Mouse (Mus musculus) lung, embryonic 14.5 days (tissue): ENCODE data around the gene Akt1s1. TPM values are rescaled to one million over a fixed set of nuclear protein-coding genes. Genes with fewer than 3 reads are reported as not detected.

ENCODE experiments used
- ATAC-seq: fragments of 200-750 bp; cut with Nextera tagmentation; 2 replicates; pipeline ENCODE4 v1.8.0; 2017; ENCODE audit warnings: mild to moderate bottlenecking, moderate TSS enrichment, moderate library complexity; ENCODE audit not compliant: insufficient read depth
- DNase-seq: peaks from one replicate; pipeline ENCODE4 v3.0.0-alpha.2; 2015
- H3K27ac ChIP-seq: fragments of 300-500 bp; sonication (generic); 2 replicates; pipeline ENCODE4 v1.5.1; 2014; ENCODE audit warnings: low read depth, mild to moderate bottlenecking, moderate library complexity
- H3K27me3 ChIP-seq: fragments of 300-500 bp; sonication (generic); 2 replicates; pipeline ENCODE4 v1.6.1; 2014; ENCODE audit warnings: low read length, control low read depth; ENCODE audit not compliant: insufficient read depth
- H3K36me3 ChIP-seq: fragments of 300-500 bp; sonication (generic); 2 replicates; pipeline ENCODE4 v1.6.1; 2014; ENCODE audit warnings: control low read depth; ENCODE audit not compliant: insufficient read depth
- H3K4me1 ChIP-seq: fragments of 300-500 bp; sonication (generic); 2 replicates; pipeline ENCODE4 v1.6.1; 2014; ENCODE audit warnings: antibody characterized with exemption, control low read depth; ENCODE audit not compliant: insufficient read depth
- H3K4me2 ChIP-seq: fragments of 300-500 bp; sonication (generic); 2 replicates; pipeline ENCODE4 v1.6.1; 2014; ENCODE audit warnings: mild to moderate bottlenecking
- H3K4me3 ChIP-seq: fragments of 300-500 bp; sonication (generic); 2 replicates; pipeline ENCODE4 v1.5.1; 2014; ENCODE audit warnings: low read depth, low read length
- H3K9ac ChIP-seq: fragments of 300-500 bp; sonication (generic); 2 replicates; pipeline ENCODE4 v1.6.1; 2014
- H3K9me3 ChIP-seq: fragments of 300-500 bp; sonication (generic); 2 replicates; pipeline ENCODE4 v1.6.1; 2016; ENCODE audit warnings: low read depth, low read length, control low read depth
- CTCF ChIP-seq: IDR thresholded peaks from 2 replicates; pipeline ENCODE4 v1.5.1; 2016; ENCODE audit warnings: antibody characterized with exemption, low read depth
- WGBS: fragments of 180-500 bp; shearing (Covaris S2); extraction: QIAGEN DNeasy Blood & Tissue Kit; methylation state at CpG from one replicate; pipeline ENCODE4 v1.1.7; 2014; 5-methylcytosine and 5-hydroxymethylcytosine counted together
- polyA plus RNA-seq: library from polyadenylated mRNA; unstranded; fragments of >200 nt; fragmentation: Nextera tagmentation; extraction: Ambion mirVana; gene quantifications from 2 replicates; pipeline ENCODE4 v1.2.1, GENCODE M21; 2014

Gene Akt1s1
- polyA plus RNA-seq, 1 experiment from 2014 or later, result 76.9 TPM

GRCm38 (mm10) chr7:44866276-44867009, 17.7 kb downstream of the Akt1s1 start:
- Histone ChIP-seq H3K4me3 (peak overlapping the region; percentile 99), H3K27me3 (no peaks in the 10 kb centered on the region), H3K9ac (peak overlapping the region; percentile 99), H3K36me3 (peaks cover 52% of the 10 kb centered on the region), H3K4me1 (peaks cover 27% of the 10 kb centered on the region), H3K9me3 (no peaks in the 10 kb centered on the region), H3K27ac (peak overlapping the region; percentile 78), H3K4me2 (peak overlapping the region; percentile 68)
- peak; percentile 89 for DNase-seq
- ATAC-seq, result peak; percentile 11; the same call in 1 of the 2 replicates
- WGBS, result 40% methylated on average over 15 of the region's 15 CpGs
- TF ChIP-seq CTCF, result peak; percentile 37

DNA sequence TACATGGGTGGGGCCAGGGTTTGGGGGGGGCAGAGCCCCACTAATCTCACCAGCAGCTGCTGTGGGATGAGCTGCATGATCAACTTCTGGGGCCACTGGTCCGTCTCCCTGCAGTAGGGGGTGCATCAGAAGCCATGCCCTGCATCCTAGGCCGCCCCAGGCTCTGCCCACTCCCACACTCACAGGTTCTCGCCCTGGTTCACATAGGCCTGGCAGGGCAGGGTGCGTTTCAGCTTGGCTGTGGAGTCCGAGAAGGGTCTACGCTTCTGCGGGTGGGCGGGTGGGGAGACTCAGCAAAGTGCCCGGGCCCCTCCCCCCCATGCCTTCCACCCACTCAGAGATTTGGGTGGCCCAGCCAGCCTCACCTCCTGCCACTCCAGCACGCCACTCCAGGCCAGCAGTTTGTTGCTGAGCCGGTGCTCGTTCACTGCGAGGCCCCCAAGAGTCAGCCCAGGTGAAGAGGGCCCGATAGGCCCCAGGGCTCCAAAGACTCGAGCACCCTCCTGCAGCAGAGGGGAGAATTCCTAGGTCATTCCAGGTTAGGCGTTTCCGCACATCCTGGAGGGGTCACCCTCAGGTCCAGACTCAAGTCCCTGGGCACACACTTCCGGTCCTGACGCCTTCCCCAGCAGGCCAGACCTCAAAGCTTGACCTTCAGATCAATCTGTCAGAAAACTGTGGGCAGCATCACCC, 18.4 kb downstream of the Akt1s1 start:
- peak overlapping the region; percentile 78; the same call in 1 of the 2 replicates for H3K27ac ChIP-seq
- no peaks in the 10 kb centered on the region for H3K27me3 ChIP-seq
- H3K4me3 ChIP-seq, result peak overlapping the region; percentile 99
- no peak for DNase-seq
- 42% methylated on average over 16 of the region's 19 CpGs for WGBS
- H3K4me2 ChIP-seq, result peak overlapping the region; percentile 68
- peak overlapping the region; percentile 99 for H3K9ac ChIP-seq
- H3K9me3 ChIP-seq, result no peaks in the 10 kb centered on the region
- peaks cover 27% of the 10 kb centered on the region for H3K4me1 ChIP-seq
- no peak for TF ChIP-seq CTCF
- ATAC-seq, result no peak
- peaks cover 44% of the 10 kb centered on the region for H3K36me3 ChIP-seq

- Histone ChIP-seq H3K27me3 (no peaks in the 10 kb centered on the region), H3K9me3 (no peaks in the 10 kb centered on the region), H3K4me3 (peak overlapping the region; percentile 99), H3K27ac (peak overlapping the region; percentile 46; the same call in 1 of the 2 replicates), H3K9ac (peak overlapping the region; percentile 99), H3K4me1 (peaks cover 27% of the 10 kb centered on the region), H3K36me3 (peaks cover 38% of the 10 kb centered on the region), H3K4me2 (peak overlapping the region; percentile 68)
- TF ChIP-seq CTCF, result no peak
- 21% methylated on average over 9 of the region's 9 CpGs for WGBS
- DNase-seq, result no peak
- no peak for ATAC-seq
These were observed 19.0 kb downstream of the Akt1s1 start for GRCm38 (mm10) chr7:44867802-44868201.

GRCm38 (mm10) chr7:44868465-44868864, 19.7 kb downstream of the Akt1s1 start:
- H3K9ac ChIP-seq, result peak overlapping the region; percentile 99
- WGBS, result 3% methylated on average over 16 of the region's 16 CpGs
- DNase-seq (peak; percentile 66), ATAC-seq (no peak)
- H3K27ac ChIP-seq, result peak overlapping the region; percentile 100
- peaks cover 27% of the 10 kb centered on the region for H3K4me1 ChIP-seq
- peaks cover 31% of the 10 kb centered on the region for H3K36me3 ChIP-seq
- H3K27me3 ChIP-seq, result no peaks in the 10 kb centered on the region
- peak overlapping the region; percentile 99 for H3K4me3 ChIP-seq
- H3K4me2 ChIP-seq, result peak overlapping the region; percentile 68
- no peaks in the 10 kb centered on the region for H3K9me3 ChIP-seq
- TF ChIP-seq CTCF, result no peak

GRCm38 (mm10) chr7:44868919-44869696, 20.3 kb downstream of the Akt1s1 start:
- H3K4me2 ChIP-seq, result peak overlapping the region; percentile 68
- peak overlapping the region; percentile 100 for H3K27ac ChIP-seq
- no peaks in the 10 kb centered on the region for H3K27me3 ChIP-seq
- peaks cover 25% of the 10 kb centered on the region for H3K36me3 ChIP-seq
- H3K9ac ChIP-seq, result peak overlapping the region; percentile 99
- TF ChIP-seq CTCF, result 0 out of 2 replicates have a peak, but pooled peaks have one; percentile 10
- H3K9me3 ChIP-seq, result no peaks in the 10 kb centered on the region
- H3K4me1 ChIP-seq, result peaks cover 27% of the 10 kb centered on the region
- ATAC-seq, result peak; percentile 53
- under 1% methylated on average over 108 of the region's 108 CpGs for WGBS
- DNase-seq, result peak; percentile 85
- peak overlapping the region; percentile 99 for H3K4me3 ChIP-seq

DNA sequence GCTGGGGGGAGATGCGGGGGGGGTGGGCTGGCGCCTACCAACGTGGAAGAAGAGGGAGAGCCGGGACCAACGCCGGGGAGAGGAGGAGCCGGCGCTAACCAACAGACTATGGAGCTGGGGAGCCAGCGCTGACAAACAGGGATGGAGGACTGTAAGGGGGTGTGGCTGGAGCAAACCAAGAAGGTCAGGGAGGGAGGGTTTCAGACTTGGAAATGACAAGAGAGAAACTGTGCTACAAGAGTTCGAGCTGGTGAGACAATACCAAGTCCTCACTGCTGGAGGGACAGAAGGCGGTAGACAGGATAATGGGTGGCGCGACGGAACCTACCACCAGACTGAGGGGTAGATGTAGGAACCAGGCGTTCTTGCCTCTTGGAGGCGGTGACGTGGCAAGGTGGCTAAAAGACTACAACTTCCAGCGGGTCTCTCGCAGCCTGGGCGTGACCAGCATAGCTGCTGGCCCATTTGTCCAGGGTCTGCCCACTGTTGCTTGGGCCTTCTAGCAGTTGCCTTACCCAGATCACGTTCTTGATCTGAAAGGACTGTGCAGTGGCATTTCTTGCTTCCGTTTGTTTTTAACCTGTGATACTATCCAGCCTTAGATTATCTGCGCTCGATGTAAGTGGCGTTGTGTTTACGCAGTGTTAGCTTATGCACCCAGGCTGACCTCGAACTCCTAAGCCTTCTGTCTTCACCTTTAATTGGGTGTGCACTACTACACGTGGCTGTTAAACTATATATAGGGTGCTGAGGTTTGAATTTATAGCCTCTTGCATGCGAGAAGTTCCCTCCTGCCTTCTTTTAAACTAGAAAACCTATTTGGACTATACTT, 21.1 kb downstream of the Akt1s1 start, which contains the start of gene Ptov1:
Gene Ptov1, minus strand, starts transcription at position 92 of the 832 bp plus-strand sequence.
- peak; percentile 95 for DNase-seq
- Histone ChIP-seq H3K4me1 (peaks cover 27% of the 10 kb centered on the region), H3K27me3 (no peaks in the 10 kb centered on the region), H3K9ac (peak within 1 kb of the TSS; percentile 99), H3K4me2 (peak within 1 kb of the TSS; percentile 68), H3K4me3 (peak within 1 kb of the TSS; percentile 99), H3K36me3 (peaks cover 17% of the 10 kb centered on the region), H3K27ac (peak within 1 kb of the TSS; percentile 100), H3K9me3 (no peaks in the 10 kb centered on the region)
- TF ChIP-seq CTCF, result no peak
- ATAC-seq, result peak; percentile 92
- WGBS, result 4% methylated on average over 29 of the region's 29 CpGs
